Mouse (Mus musculus): ENCODE measurements around the gene Ghrhr.

DNA sequence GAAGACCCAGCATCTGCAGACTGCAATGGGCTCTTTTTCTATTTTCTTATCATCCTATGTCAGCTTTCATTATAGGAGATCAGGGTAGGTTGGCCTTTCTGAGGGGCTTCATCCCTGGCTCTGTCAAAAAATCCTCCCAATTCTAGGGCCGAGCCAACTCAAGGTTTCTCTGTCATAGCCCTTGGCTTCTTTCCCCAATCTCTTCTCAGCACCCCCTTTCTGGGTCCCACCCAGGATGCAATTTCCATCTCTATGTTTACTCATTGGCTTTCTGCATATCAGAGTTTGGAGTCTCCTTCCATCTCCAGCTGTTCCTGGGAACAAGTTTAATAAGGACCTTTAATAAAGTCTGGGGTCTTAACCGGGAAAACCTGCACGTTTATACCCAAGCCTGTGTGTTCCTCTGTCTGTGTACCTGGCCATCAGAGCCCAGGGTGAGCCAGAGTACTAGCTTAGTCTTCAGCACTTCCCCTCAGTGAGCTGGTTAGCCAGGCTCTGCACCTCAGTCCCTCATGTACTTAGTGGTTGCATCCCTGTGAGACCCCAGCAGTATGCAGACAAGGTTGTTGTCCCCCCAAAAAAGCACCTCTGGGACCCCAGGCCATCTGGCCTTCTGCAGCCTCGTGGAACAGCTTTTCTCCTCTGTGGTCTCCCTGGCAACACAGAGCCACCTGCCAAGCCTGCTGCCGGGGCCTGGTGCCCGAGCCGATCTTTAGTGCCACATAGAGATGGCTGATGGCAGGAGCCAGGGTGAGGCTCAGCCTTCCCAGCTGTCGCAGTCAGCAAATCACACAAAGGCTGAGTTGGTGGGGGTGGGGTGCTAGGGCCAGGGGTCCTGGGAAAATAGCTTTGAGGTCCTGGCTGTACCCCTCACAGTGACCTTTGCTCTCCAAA lies 59.4 kb downstream of the Ghrhr start:
- TF ChIP-seq CTCF (IDR thresholded peaks at IDR 0.05; ENCODE audit: low read depth) (no peak), EP300 (IDR thresholded peaks at IDR 0.05; ENCODE audit: low read depth) (no peak)
